Comparison of ENCODE assay signal across 22 mouse cellular contexts in the genomic region with DNA sequence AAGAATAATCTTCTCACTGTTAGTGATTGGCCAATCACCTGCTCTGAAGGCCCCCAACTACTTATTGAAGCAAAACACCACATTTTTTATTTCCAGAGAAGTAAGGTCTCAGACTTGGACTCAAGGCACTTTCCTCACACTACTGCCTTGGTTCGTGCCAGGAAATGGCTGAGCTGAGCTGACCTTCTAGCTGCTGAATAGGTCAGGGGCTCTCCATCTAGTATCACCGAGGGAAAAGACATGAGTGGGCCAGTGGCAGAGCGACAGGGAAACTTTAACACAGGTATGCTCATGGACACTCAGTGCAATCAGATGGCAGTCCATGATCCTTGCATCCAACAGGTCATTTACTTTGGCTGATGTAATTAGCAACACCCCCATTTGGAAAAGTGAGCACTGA.
"Had no signal": no experiment of that assay in that cellular context is flagged by ENCODE, and none has a peak within 500 bp of the region (broad histone marks: within the 10 kb centered on the region; RNA-seq: fewer than 3 reads in every experiment).

No protein-coding gene starts in this region.

- ATAC-seq: hindbrain, postnatal 0 days; liver, embryonic 12.5 days had no signal

- H3K4me2 ChIP-seq: heart, embryonic 11.5 days; hindbrain, embryonic 12.5 days; hindbrain, embryonic 15.5 days; kidney, embryonic 15.5 days; limb, embryonic 13.5 days; limb, embryonic 15.5 days; liver, embryonic 12.5 days had no signal

- H3K9ac ChIP-seq: hindbrain, embryonic 12.5 days; hindbrain, embryonic 15.5 days; kidney, embryonic 15.5 days; limb, embryonic 13.5 days; limb, embryonic 15.5 days; liver, embryonic 12.5 days; liver, embryonic 14.5 days had no signal

- H3K9me3 ChIP-seq: hindbrain, embryonic 10.5 days; hindbrain, embryonic 12.5 days; hindbrain, embryonic 15.5 days; kidney, embryonic 15.5 days; limb, embryonic 13.5 days; limb, embryonic 15.5 days; liver, embryonic 12.5 days had no signal

- H3K36me3 ChIP-seq: hindbrain, embryonic 10.5 days; hindbrain, embryonic 12.5 days; hindbrain, embryonic 15.5 days; kidney, embryonic 15.5 days; limb, embryonic 13.5 days; limb, embryonic 15.5 days; liver, embryonic 12.5 days had no signal

- H3K27me3 ChIP-seq: hindbrain, embryonic 12.5 days; hindbrain, embryonic 15.5 days; kidney, embryonic 15.5 days; limb, embryonic 13.5 days; limb, embryonic 15.5 days; liver, embryonic 12.5 days had no signal

- DNase-seq: gastrocnemius, adult 2 months; gastrocnemius, postnatal 10 days; gastrocnemius, postnatal 25 days; heart, postnatal 14 days; kidney, adult 11 months; kidney, adult 2 months; kidney, adult 9 months; kidney, postnatal 14 days; kidney, postnatal 36 days; layer of hippocampus, adult 9-11 months; layer of hippocampus, postnatal 36 days had no signal

- H3K4me3 ChIP-seq: gastrocnemius, adult 2 months; hindbrain, embryonic 10.5 days; hindbrain, embryonic 12.5 days; hindbrain, embryonic 15.5 days; kidney, embryonic 15.5 days; limb, embryonic 13.5 days; limb, embryonic 15.5 days; liver, embryonic 12.5 days had no signal

- H3K4me1 ChIP-seq: liver, embryonic 12.5 days had no signal

- H3K27ac ChIP-seq: gastrocnemius, adult 2 months; hindbrain, embryonic 10.5 days; hindbrain, embryonic 12.5 days; hindbrain, embryonic 15.5 days; hindbrain, postnatal 0 days; kidney, embryonic 15.5 days; kidney, postnatal 0 days; limb, embryonic 13.5 days; liver, embryonic 12.5 days; liver, embryonic 14.5 days had no signal
